In the genomic region with DNA sequence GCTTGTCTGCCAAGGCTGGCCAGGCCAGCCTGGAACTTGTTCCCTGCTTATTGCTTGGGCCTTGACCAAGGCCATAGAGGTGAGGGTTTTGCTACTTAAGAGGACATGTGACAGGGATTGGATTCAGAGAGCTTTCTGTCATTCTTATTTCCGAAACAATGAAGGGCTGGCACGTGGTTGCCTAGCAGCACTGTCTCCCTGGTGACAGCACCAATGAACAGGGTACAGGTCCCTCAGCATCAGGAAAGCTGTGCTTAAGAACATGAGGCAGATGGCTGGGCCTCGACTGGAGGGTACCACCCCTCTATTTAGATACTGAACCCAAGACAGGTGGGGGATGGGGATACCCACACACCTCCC, we compare ENCODE assay signal across 8 mouse cellular contexts. TPM values are rescaled to one million over a fixed set of nuclear protein-coding genes. Genes with fewer than 3 reads are reported as not detected.
DNase-seq lines count a peak whose midpoint lies in the region; ATAC-seq lines count a peak whose summit lies in the region.

No protein-coding gene starts in this region.

- H3K36me3 ChIP-seq in forebrain, embryonic 10.5 days (replicated peaks) = peaks cover 44% of the 10 kb centered on the region
- peaks cover 43% of the 10 kb centered on the region for H3K36me3 ChIP-seq in neural tube, embryonic 15.5 days

- peak overlapping the region; percentile 9; the same call in 1 of the 2 replicates for H3K4me3 ChIP-seq in forebrain, embryonic 10.5 days
- no peak overlapping the region for H3K4me3 ChIP-seq in neural tube, embryonic 15.5 days (replicated peaks)

- 20% methylated on average over 3 of the region's 3 CpGs for WGBS in forebrain, embryonic 10.5 days
- WGBS in neural tube, embryonic 15.5 days = 7% methylated on average over 3 of the region's 3 CpGs

- peak; percentile 33 for DNase-seq in left cerebral cortex, adult 11 months (ENCODE audit: low spot score)
- DNase-seq in left cerebral cortex, adult 8-10 months (ENCODE audit: low spot score in 2 of 2) = no peak
- peak; percentile 63 for DNase-seq in forebrain, embryonic 10.5 days (ENCODE audit: extremely low spot score, low spot score)
- DNase-seq in layer of hippocampus, adult 9-11 months = peak; percentile 74
- no peak for DNase-seq in cerebellum, adult 18-20 months
- DNase-seq in cerebellum, adult 11 months = no peak
- DNase-seq in heart, adult 18-20 months = no peak

- peak overlapping the region; percentile 11; the same call in 1 of the 2 replicates for H3K9ac ChIP-seq in neural tube, embryonic 15.5 days (replicated peaks)

- H3K4me2 ChIP-seq in neural tube, embryonic 15.5 days = no peak overlapping the region; the same call in 1 of the 2 replicates

- H3K27me3 ChIP-seq in forebrain, embryonic 10.5 days (ENCODE audit: poor library complexity, severe bottlenecking) = peaks cover 22% of the 10 kb centered on the region
- no peaks in the 10 kb centered on the region for H3K27me3 ChIP-seq in neural tube, embryonic 15.5 days (replicated peaks)

- H3K9me3 ChIP-seq in forebrain, embryonic 10.5 days = no peaks in the 10 kb centered on the region
- no peaks in the 10 kb centered on the region for H3K9me3 ChIP-seq in neural tube, embryonic 15.5 days (replicated peaks)

- H3K27ac ChIP-seq in forebrain, embryonic 10.5 days = peak overlapping the region; percentile 86
- H3K27ac ChIP-seq in neural tube, embryonic 15.5 days (replicated peaks) = peak overlapping the region; percentile 79

- H3K4me1 ChIP-seq in forebrain, embryonic 10.5 days = peaks cover 61% of the 10 kb centered on the region
- peaks cover 55% of the 10 kb centered on the region for H3K4me1 ChIP-seq in neural tube, embryonic 15.5 days

- peak; percentile 58; the same call in 1 of the 2 replicates for ATAC-seq in neural tube, embryonic 15.5 days (ENCODE audit: low FRiP score)

RNA-seq across cellular contexts. Expression of a gene that starts 43.4 kb away (rescaled TPM):
- total RNA-seq in left cerebral cortex, adult 8-10 months (2022) = 10 to 100 TPM; 28.9 to 39.8 (median 30.8) TPM
- 127 and 128 TPM in 2 replicates for polyA plus RNA-seq in forebrain, embryonic 10.5 days (2016; fragmentation: Nextera tagmentation; extraction: Ambion mirVana)
- 107 and 108 TPM in 2 replicates for polyA plus RNA-seq in neural tube, embryonic 15.5 days (2015; fragmentation: Nextera tagmentation; extraction: Ambion mirVana)
- 10 to 100 TPM; 44.0 to 51.4 TPM for total RNA-seq in heart, adult 18-20 months (2021)

RNA-seq across cellular contexts. Expression of a gene that starts 51.2 kb away (rescaled TPM):
- 10 to 100 TPM in 3 of 4 experiments, 1 to 10 TPM in 1; 9.5 to 12.5 (median 10.9) TPM for total RNA-seq in left cerebral cortex, adult 8-10 months (2022)
- polyA plus RNA-seq in forebrain, embryonic 10.5 days (2016; fragmentation: Nextera tagmentation; extraction: Ambion mirVana) = 55.4 and 62.3 TPM in 2 replicates
- polyA plus RNA-seq in neural tube, embryonic 15.5 days (2015; fragmentation: Nextera tagmentation; extraction: Ambion mirVana) = 27.3 and 29.8 TPM in 2 replicates
- 10 to 100 TPM; 13.5 to 17.8 TPM for total RNA-seq in heart, adult 18-20 months (2021)

Comparison
In these comparisons a context has a peak if more than half of its experiments do, and no peak if none do; other contexts are left out.
1. DNase-seq: peak in left cerebral cortex, adult 11 months (single experiment), forebrain, embryonic 10.5 days (single experiment) and layer of hippocampus, adult 9-11 months (single experiment); none in left cerebral cortex, adult 8-10 months (0 of 2), cerebellum, adult 18-20 months (0 of 2), cerebellum, adult 11 months (single experiment) and heart, adult 18-20 months (0 of 2).